Mouse (Mus musculus): Measurements from ENCODE around the gene Btnl4.
"Not testable (repeated sequence)": the region's sequence is repeated elsewhere in the genome, so short reads cannot be mapped to it uniquely, and the experiment has no call there.

- not testable (repeated sequence) for TF ChIP-seq POLR2A (IDR thresholded peaks at IDR 0.05; ENCODE audit: borderline replicate concordance, insufficient read depth, low read length); CTCF (IDR thresholded peaks at IDR 0.05; ENCODE audit: borderline replicate concordance, insufficient read depth, low read depth, low read length)
Measured at GRCm38 (mm10) chr17:34497319-34497718, 20.2 kb upstream of the Btnl4 start.

Measured in cerebellum, adult 2 months (tissue).